Mouse (Mus musculus) limb, embryonic 14.5 days (tissue): ENCODE measurements at regions not wholly inside any gene's neighbourhood (a gene's known extent, or its start where the extent isn't known, plus 50 kb on each side); places are given as distances from the start of the nearest gene placed in this dataset.

ENCODE experiments used
- ATAC-seq: fragments of 200-750 bp; cut with Nextera tagmentation; 2 replicates; pipeline ENCODE4 v1.8.0; 2017; ENCODE audit warnings: low read depth, moderate number of reproducible peaks, moderate TSS enrichment; ENCODE audit not compliant: low FRiP score
- DNase-seq: peaks from one replicate; pipeline ENCODE4 v3.0.0-alpha.2; 2015; ENCODE audit warnings: low spot score
- H3K27ac ChIP-seq: fragments of 300-500 bp; sonication (generic); replicated peaks from 2 replicates; pipeline ENCODE4 v1.5.1; 2014; ENCODE audit warnings: low read depth, mild to moderate bottlenecking, low read length, moderate library complexity, mixed read lengths
- H3K27me3 ChIP-seq: fragments of 300-500 bp; sonication (generic); 2 replicates; pipeline ENCODE4 v1.6.1; 2014; ENCODE audit warnings: low read length, mixed read lengths; ENCODE audit not compliant: control insufficient read depth, insufficient read depth
- H3K36me3 ChIP-seq: fragments of 300-500 bp; sonication (generic); 2 replicates; pipeline ENCODE4 v1.6.1; 2014; ENCODE audit warnings: mild to moderate bottlenecking, low read length, moderate library complexity, mixed read lengths; ENCODE audit not compliant: control insufficient read depth, insufficient read depth
- H3K4me1 ChIP-seq: fragments of 300-500 bp; sonication (generic); 2 replicates; pipeline ENCODE4 v1.6.1; 2014; ENCODE audit warnings: antibody characterized with exemption, low read length, mixed read lengths; ENCODE audit not compliant: control insufficient read depth, insufficient read depth
- H3K4me2 ChIP-seq: fragments of 300-500 bp; sonication (generic); replicated peaks from 2 replicates; pipeline ENCODE4 v1.6.1; 2014; ENCODE audit warnings: low read depth, mild to moderate bottlenecking, low read length, moderate library complexity; ENCODE audit not compliant: severe bottlenecking
- H3K4me3 ChIP-seq: fragments of 300-500 bp; sonication (generic); replicated peaks from 2 replicates; pipeline ENCODE4 v1.5.1; 2014; ENCODE audit warnings: low read length
- H3K9ac ChIP-seq: fragments of 300-500 bp; sonication (generic); 2 replicates; pipeline ENCODE4 v1.6.1; 2014; ENCODE audit warnings: mild to moderate bottlenecking, low read depth, low read length, moderate library complexity; ENCODE audit not compliant: severe bottlenecking
- H3K9me3 ChIP-seq: fragments of 300-500 bp; sonication (generic); 2 replicates; pipeline ENCODE4 v1.6.1; 2016; ENCODE audit warnings: low read length; ENCODE audit not compliant: control insufficient read depth
- POLR2A ChIP-seq: fragments of 200-500 bp; IDR thresholded peaks from 2 replicates; pipeline ENCODE4 v1.8.0; 2012; ENCODE audit warnings: inconsistent platforms, mild to moderate bottlenecking, moderate library complexity, borderline replicate concordance; ENCODE audit not compliant: insufficient read depth, insufficient read length; ENCODE audit errors: extremely low read depth
- WGBS: fragments of 180-500 bp; shearing (Covaris S2); extraction: QIAGEN DNeasy Blood & Tissue Kit; methylation state at CpG from one replicate; pipeline ENCODE4 v1.1.7; 2014; 5-methylcytosine and 5-hydroxymethylcytosine counted together

DNA sequence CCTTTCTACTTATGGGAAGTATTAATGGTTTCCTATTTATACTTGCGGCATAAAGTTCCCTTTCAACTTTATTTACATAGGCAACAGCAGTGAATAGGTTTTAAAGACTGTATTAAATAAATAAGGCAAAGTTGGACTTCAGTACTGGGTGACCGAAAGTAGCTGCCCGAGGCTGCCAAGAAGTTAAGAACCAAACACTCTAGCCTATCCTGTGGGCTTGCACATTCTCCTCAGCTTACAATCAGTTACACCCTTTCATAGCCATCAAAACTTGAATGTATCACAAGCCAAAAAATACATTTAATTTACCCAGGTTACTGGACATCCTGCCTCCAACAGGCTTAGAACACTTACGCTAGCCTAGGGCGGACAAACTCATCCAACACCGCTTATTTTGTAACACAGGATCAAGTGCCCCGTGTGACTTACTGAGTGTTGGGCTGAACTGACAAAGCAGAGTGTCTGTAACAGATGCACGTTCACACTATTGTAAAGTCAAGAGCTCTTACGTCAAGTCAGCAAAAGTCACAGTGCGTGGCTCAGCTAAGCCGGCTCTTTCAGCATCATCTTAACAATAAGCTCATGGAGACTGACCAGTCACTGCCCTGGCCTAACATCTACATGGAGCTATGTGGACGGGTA lies 97.3 kb upstream of the Gdf10 start:
- peaks cover 28% of the 10 kb centered on the region for H3K4me1 ChIP-seq
- no peak overlapping the region for H3K4me3 ChIP-seq
- no peak overlapping the region for H3K4me2 ChIP-seq
- 76% methylated on average over 12 of the region's 12 CpGs for WGBS
- no peaks in the 10 kb centered on the region for H3K9me3 ChIP-seq
- H3K27me3 ChIP-seq = no peaks in the 10 kb centered on the region
- ATAC-seq (no peak), DNase-seq (no peak)
- H3K27ac ChIP-seq = no peak overlapping the region
- no peak for TF ChIP-seq POLR2A
- no peaks in the 10 kb centered on the region for H3K36me3 ChIP-seq
- H3K9ac ChIP-seq = no peak overlapping the region

DNA sequence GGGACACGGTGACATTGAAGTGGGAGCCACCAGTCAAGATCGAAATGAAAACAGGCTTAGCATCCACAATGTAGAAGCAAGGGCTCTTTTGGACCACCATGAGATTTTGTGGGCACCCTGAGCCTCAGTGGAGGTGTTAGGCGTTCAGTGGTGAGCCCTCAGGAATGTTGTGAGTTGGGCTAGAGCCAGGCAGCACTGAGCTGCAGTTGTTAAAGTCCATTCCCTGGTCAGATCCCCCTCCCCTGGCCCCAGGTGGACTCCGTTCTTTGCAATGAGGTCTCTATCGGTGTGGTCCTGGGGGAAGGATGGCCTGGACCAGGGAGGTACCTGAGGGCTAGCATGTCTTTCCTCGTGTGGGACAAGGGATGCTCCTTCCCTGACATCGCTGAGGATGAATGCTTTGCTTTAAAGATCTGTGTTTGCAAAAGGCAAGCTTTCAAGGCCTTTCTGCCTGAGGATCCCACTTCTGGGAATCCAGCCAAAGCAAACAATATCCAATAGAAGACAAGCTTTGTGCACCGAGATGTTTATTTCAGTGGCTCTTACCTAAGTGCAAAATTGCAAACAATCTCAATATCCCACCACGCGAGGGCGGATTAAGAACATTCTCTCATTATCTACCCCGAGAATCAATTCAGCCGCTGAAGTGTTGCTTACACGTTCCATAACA lies 90.6 kb upstream of the Gdf10 start:
- ATAC-seq = peak; percentile 79
- peak; percentile 76 for DNase-seq
- no peak overlapping the region for H3K4me2 ChIP-seq

GRCm38 (mm10) chr14:33836341-33836740 lies 87.0 kb upstream of the Gdf10 start:
- Histone ChIP-seq H3K4me1 (peaks cover 16% of the 10 kb centered on the region), H3K9ac (no peak overlapping the region), H3K4me3 (no peak overlapping the region), H3K4me2 (no peak overlapping the region), H3K9me3 (no peaks in the 10 kb centered on the region), H3K36me3 (no peaks in the 10 kb centered on the region), H3K27ac (no peak overlapping the region), H3K27me3 (no peaks in the 10 kb centered on the region)
- DNase-seq (no peak), ATAC-seq (no peak)
- 79% methylated on average over 11 of the region's 11 CpGs for WGBS
- TF ChIP-seq POLR2A = no peak

More for the DNA sequence above, 90.6 kb upstream of the Gdf10 start:
- Histone ChIP-seq H3K9me3 (no peaks in the 10 kb centered on the region), H3K4me1 (peaks cover 16% of the 10 kb centered on the region), H3K36me3 (no peaks in the 10 kb centered on the region), H3K9ac (no peak overlapping the region), H3K4me3 (no peak overlapping the region), H3K27me3 (no peaks in the 10 kb centered on the region), H3K27ac (peak overlapping the region; percentile 35)
- TF ChIP-seq POLR2A = no peak
- whole genome bisulfite sequencing = 46% methylated on average over 14 of the region's 14 CpGs

- no peak overlapping the region for H3K27ac ChIP-seq
Measured at GRCm38 (mm10) chr14:33841821-33842220, 81.6 kb upstream of the Gdf10 start.

DNA sequence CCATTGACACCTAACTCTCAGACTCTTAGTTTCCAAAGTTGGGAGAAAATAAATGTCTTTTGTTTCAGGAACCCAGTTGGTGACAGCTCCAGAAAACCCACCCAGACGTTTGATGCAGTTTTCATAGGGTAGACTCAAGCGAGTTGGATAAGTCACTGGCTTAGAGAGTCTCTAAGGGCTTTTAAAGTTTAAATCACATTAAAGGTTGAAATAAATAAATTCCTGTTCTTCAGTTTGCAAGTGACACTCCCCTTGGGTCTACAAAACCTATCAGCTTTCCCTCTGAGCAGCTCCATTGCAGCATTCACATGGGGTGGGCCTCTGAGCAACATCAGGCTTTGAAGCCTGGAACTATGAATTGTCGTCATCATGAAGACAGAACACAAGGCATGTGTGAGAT lies 69.9 kb upstream of the Gdf10 start:
- peaks cover 4% of the 10 kb centered on the region for H3K4me1 ChIP-seq
- H3K4me2 ChIP-seq = no peak overlapping the region
- peak; percentile 57 for ATAC-seq
- H3K9me3 ChIP-seq = no peaks in the 10 kb centered on the region
- TF ChIP-seq POLR2A = no peak
- no peak overlapping the region for H3K27ac ChIP-seq
- no peak for DNase-seq
- H3K36me3 ChIP-seq = no peaks in the 10 kb centered on the region
- WGBS = 54% methylated on average over 3 of the region's 3 CpGs
- no peak overlapping the region for H3K4me3 ChIP-seq
- H3K9ac ChIP-seq = no peak overlapping the region
- no peaks in the 10 kb centered on the region for H3K27me3 ChIP-seq

More at GRCm38 (mm10) chr14:33841821-33842220, 81.6 kb upstream of the Gdf10 start:
- no peaks in the 10 kb centered on the region for H3K27me3 ChIP-seq
- H3K9me3 ChIP-seq = no peaks in the 10 kb centered on the region
- DNase-seq = no peak
- H3K4me3 ChIP-seq = no peak overlapping the region
- H3K4me2 ChIP-seq = no peak overlapping the region
- no peak for TF ChIP-seq POLR2A
- ATAC-seq = no peak; the same call in 1 of the 2 replicates
- 61% methylated on average over 6 of the region's 6 CpGs for WGBS
- no peaks in the 10 kb centered on the region for H3K36me3 ChIP-seq
- no peak overlapping the region for H3K9ac ChIP-seq
- no peaks in the 10 kb centered on the region for H3K4me1 ChIP-seq
